Mouse (Mus musculus) MEL (cell line): ENCODE results near the gene P2rx1. TPM values are rescaled to one million over a fixed set of nuclear protein-coding genes. Genes with fewer than 3 reads are reported as not detected.

ENCODE experiments used
- DNase-seq: peaks from one replicate; pipeline ENCODE4 v3.0.0; 2011; ENCODE audit warnings: low read depth, low spot score
- H3K27ac ChIP-seq: 2 replicates; pipeline ENCODE4 v1.5.1; 2012; ENCODE audit warnings: low read depth, mild to moderate bottlenecking, control low read depth, low read length, moderate library complexity; ENCODE audit not compliant: control insufficient read depth
- H3K27me3 ChIP-seq, 2 experiments: fragments of 150-350 bp in 1 of 2; sonication (generic) in 1 of 2; 2 replicates each; pipeline ENCODE4 v1.6.1; 2012; ENCODE audit warnings: low read length in 2 of 2, mild to moderate bottlenecking in 2 of 2, improper control_type of control experiment in 1 of 2, moderate library complexity in 1 of 2; ENCODE audit not compliant: insufficient read depth in 2 of 2, control insufficient read depth in 1 of 2
- H3K36me3 ChIP-seq, 2 experiments: 2 replicates each; pipeline ENCODE4 v1.6.1; 2012 to 2014; ENCODE audit warnings: low read length in 2 of 2, improper control_type of control experiment in 1 of 2, inconsistent platforms in 1 of 2, mild to moderate bottlenecking in 1 of 2; ENCODE audit not compliant: insufficient read depth in 2 of 2, control insufficient read depth in 1 of 2
- H3K4me1 ChIP-seq, 2 experiments: fragments of 150-350 bp in 1 of 2; sonication (generic) in 1 of 2; 2 replicates each; pipeline ENCODE4 v1.6.1; 2012; ENCODE audit warnings: low read length in 2 of 2, improper control_type of control experiment in 1 of 2, mild to moderate bottlenecking in 1 of 2; ENCODE audit not compliant: insufficient read depth in 2 of 2, control insufficient read depth in 1 of 2
- H3K4me3 ChIP-seq, 2 experiments: fragments of 150-350 bp in 1 of 2; sonication (generic) in 1 of 2; 2 replicates each; pipeline ENCODE4 v1.5.1; 2012; ENCODE audit warnings: low read depth in 2 of 2, low read length in 2 of 2, mild to moderate bottlenecking in 2 of 2, moderate library complexity in 2 of 2, control low read depth in 1 of 2, improper control_type of control experiment in 1 of 2; ENCODE audit not compliant: control insufficient read depth in 1 of 2, insufficient read depth in 1 of 2
- H3K79me2 ChIP-seq: 2 replicates; pipeline ENCODE4 v1.6.1; 2012; ENCODE audit warnings: mild to moderate bottlenecking, low read length, moderate library complexity; ENCODE audit not compliant: control insufficient read depth, poor library complexity, insufficient read depth
- H3K9ac ChIP-seq: 2 replicates; pipeline ENCODE4 v1.6.1; 2012; ENCODE audit warnings: low read depth, mild to moderate bottlenecking, control low read depth, low read length, moderate library complexity; ENCODE audit not compliant: control insufficient read depth, poor library complexity, severe bottlenecking
- H3K9me3 ChIP-seq: fragments of 150-350 bp; sonication (generic); replicated peaks from 2 replicates; pipeline ENCODE4 v1.6.1; 2012; ENCODE audit warnings: mild to moderate bottlenecking, low read length, improper control_type of control experiment, moderate library complexity; ENCODE audit not compliant: insufficient read depth
- BHLHE40 ChIP-seq: IDR thresholded peaks from 2 replicates; pipeline ENCODE4 v1.6.1; 2012; ENCODE audit warnings: low read depth, mild to moderate bottlenecking, inconsistent platforms, low read length, improper control_type of control experiment, borderline replicate concordance
- CTCF ChIP-seq, 3 experiments: IDR thresholded peaks in 2 of 3; conservative IDR thresholded peaks in 1 of 3; 2 replicates each; pipeline ENCODE4 v1.5.1; 2011 to 2012; ENCODE audit warnings: low read length in 3 of 3, low read depth in 2 of 3, mild to moderate bottlenecking in 2 of 3, improper control_type of control experiment in 1 of 3, inconsistent platforms in 1 of 3, mixed read lengths in 1 of 3, moderate library complexity in 1 of 3; ENCODE audit not compliant: control insufficient read depth in 1 of 3, insufficient read depth in 1 of 3, poor library complexity in 1 of 3, severe bottlenecking in 1 of 3
- E2F4 ChIP-seq: IDR thresholded peaks from 2 replicates; pipeline ENCODE4 v1.6.1; 2011; ENCODE audit warnings: low read depth, low read length, improper control_type of control experiment, borderline replicate concordance
- ELF1 ChIP-seq: IDR thresholded peaks from 2 replicates; pipeline ENCODE4 v1.6.1; 2014; ENCODE audit warnings: low read depth, mild to moderate bottlenecking, inconsistent platforms, low read length, improper control_type of control experiment, moderate library complexity
- EP300 ChIP-seq, 2 experiments: IDR thresholded peaks; 2 replicates each; pipeline ENCODE4 v1.6.1; 2011; ENCODE audit warnings: improper control_type of control experiment in 2 of 2, low read length in 2 of 2, low read depth in 1 of 2, mild to moderate bottlenecking in 1 of 2
- ETS1 ChIP-seq: IDR thresholded peaks from 2 replicates; pipeline ENCODE4 v1.6.1; 2012; ENCODE audit warnings: low read depth, mild to moderate bottlenecking, inconsistent platforms, low read length, improper control_type of control experiment, moderate library complexity
- GABPA ChIP-seq: IDR thresholded peaks from 2 replicates; pipeline ENCODE4 v1.6.1; 2012; ENCODE audit warnings: low read depth, mild to moderate bottlenecking, inconsistent platforms, low read length, improper control_type of control experiment, moderate library complexity
- GATA1 ChIP-seq: IDR thresholded peaks from 2 replicates; pipeline ENCODE4 v1.6.1; 2011; ENCODE audit warnings: low read depth, low read length, improper control_type of control experiment
- JUND ChIP-seq: IDR thresholded peaks from 2 replicates; pipeline ENCODE4 v1.6.1; 2011; ENCODE audit warnings: low read depth, mild to moderate bottlenecking, improper control_type of control experiment, low read length
- KAT2A ChIP-seq: conservative IDR thresholded peaks from 2 replicates; pipeline ENCODE4 v1.6.1; 2012; ENCODE audit warnings: low read depth, low read length, improper control_type of control experiment, inconsistent platforms
- MAFK ChIP-seq: IDR thresholded peaks from 2 replicates; pipeline ENCODE4 v1.6.1; 2011; ENCODE audit warnings: low read depth, mild to moderate bottlenecking, low read length, improper control_type of control experiment, borderline replicate concordance
- MAX ChIP-seq: IDR thresholded peaks from 2 replicates; pipeline ENCODE4 v1.6.1; 2011; ENCODE audit warnings: low read length, improper control_type of control experiment
- MAZ ChIP-seq: IDR thresholded peaks from 2 replicates; pipeline ENCODE4 v1.6.1; 2012; ENCODE audit warnings: low read depth, mild to moderate bottlenecking, inconsistent platforms, low read length, improper control_type of control experiment
- MEF2A ChIP-seq: IDR thresholded peaks from 2 replicates; pipeline ENCODE4 v1.6.1; 2014; ENCODE audit warnings: low read depth, mild to moderate bottlenecking, inconsistent platforms, low read length, improper control_type of control experiment; ENCODE audit not compliant: poor library complexity, insufficient replicate concordance, severe bottlenecking; ENCODE audit errors: extremely low read depth
- MXI1 ChIP-seq: IDR thresholded peaks from 2 replicates; pipeline ENCODE4 v1.6.1; 2011; ENCODE audit warnings: mild to moderate bottlenecking, low read depth, low read length, improper control_type of control experiment
- MYB ChIP-seq: IDR thresholded peaks from 2 replicates; pipeline ENCODE4 v1.6.1; 2011; ENCODE audit warnings: mild to moderate bottlenecking, low read depth, low read length, improper control_type of control experiment
- MYC ChIP-seq: IDR thresholded peaks from 2 replicates; pipeline ENCODE4 v1.6.1; 2011; ENCODE audit warnings: low read depth, mild to moderate bottlenecking, low read length, improper control_type of control experiment, moderate library complexity
- NELFE ChIP-seq: IDR thresholded peaks from 2 replicates; pipeline ENCODE4 v1.6.1; 2011; ENCODE audit warnings: low read depth, low read length, improper control_type of control experiment
- NRF1 ChIP-seq: IDR thresholded peaks from 2 replicates; pipeline ENCODE4 v1.6.1; 2014; ENCODE audit warnings: low read depth, mild to moderate bottlenecking, inconsistent platforms, low read length, improper control_type of control experiment, moderate library complexity; ENCODE audit not compliant: poor library complexity, insufficient read depth, severe bottlenecking
- POLR2A ChIP-seq, 2 experiments: IDR thresholded peaks; 2 replicates each; pipeline ENCODE4 v1.6.1; 2011 to 2012; ENCODE audit warnings: low read length in 2 of 2, mild to moderate bottlenecking in 2 of 2, control low read depth in 1 of 2, improper control_type of control experiment in 1 of 2, low read depth in 1 of 2, moderate library complexity in 1 of 2; ENCODE audit not compliant: control insufficient read depth in 1 of 2, insufficient read depth in 1 of 2, poor library complexity in 1 of 2
- POLR2AphosphoS2 ChIP-seq: IDR thresholded peaks from 2 replicates; pipeline ENCODE4 v1.6.1; 2011; ENCODE audit warnings: low read length, improper control_type of control experiment
- RAD21 ChIP-seq: IDR thresholded peaks from 2 replicates; pipeline ENCODE4 v1.6.1; 2011; ENCODE audit warnings: mild to moderate bottlenecking, low read depth, low read length, improper control_type of control experiment
- RCOR1 ChIP-seq: IDR thresholded peaks from 2 replicates; pipeline ENCODE4 v1.6.1; 2012; ENCODE audit warnings: low read depth, mild to moderate bottlenecking, inconsistent platforms, low read length, improper control_type of control experiment
- SIN3A ChIP-seq: IDR thresholded peaks from 2 replicates; pipeline ENCODE4 v1.6.1; 2012; ENCODE audit warnings: low read length, improper control_type of control experiment, inconsistent platforms
- SMC3 ChIP-seq: IDR thresholded peaks from 2 replicates; pipeline ENCODE4 v1.6.1; 2011; ENCODE audit warnings: low read depth, low read length, improper control_type of control experiment
- TAL1 ChIP-seq: IDR thresholded peaks from 2 replicates; pipeline ENCODE4 v1.6.1; 2012; ENCODE audit warnings: mild to moderate bottlenecking, inconsistent platforms, low read length, moderate library complexity, mixed read lengths
- TCF12 ChIP-seq: IDR thresholded peaks from 2 replicates; pipeline ENCODE4 v1.6.1; 2014; ENCODE audit warnings: low read depth, mild to moderate bottlenecking, inconsistent platforms, low read length, improper control_type of control experiment, moderate library complexity
- UBTF ChIP-seq: IDR thresholded peaks from 2 replicates; pipeline ENCODE4 v1.6.1; 2012; ENCODE audit warnings: low read depth, mild to moderate bottlenecking, inconsistent platforms, low read length, improper control_type of control experiment, moderate library complexity, borderline replicate concordance; ENCODE audit not compliant: insufficient read depth
- USF1 ChIP-seq: IDR thresholded peaks from 2 replicates; pipeline ENCODE4 v1.6.1; 2014; ENCODE audit warnings: low read depth, mild to moderate bottlenecking, inconsistent platforms, low read length, improper control_type of control experiment, moderate library complexity
- USF2 ChIP-seq, 2 experiments: IDR thresholded peaks; 2 replicates each; pipeline ENCODE4 v1.6.1; 2011 to 2012; ENCODE audit warnings: improper control_type of control experiment in 2 of 2, low read length in 2 of 2, borderline replicate concordance in 1 of 2, inconsistent platforms in 1 of 2, low read depth in 1 of 2, mild to moderate bottlenecking in 1 of 2; ENCODE audit not compliant: insufficient read depth in 1 of 2
- ZC3H11A ChIP-seq: IDR thresholded peaks from 2 replicates; pipeline ENCODE4 v1.6.1; 2012; ENCODE audit warnings: low read depth, mild to moderate bottlenecking, inconsistent platforms, low read length, improper control_type of control experiment
- ZKSCAN1 ChIP-seq: IDR thresholded peaks from 2 replicates; pipeline ENCODE4 v1.6.1; 2012; ENCODE audit warnings: low read depth, mild to moderate bottlenecking, inconsistent platforms, low read length, improper control_type of control experiment, moderate library complexity
- ZMIZ1 ChIP-seq: IDR thresholded peaks from 2 replicates; pipeline ENCODE4 v1.6.1; 2012; ENCODE audit warnings: low read depth, mild to moderate bottlenecking, inconsistent platforms, low read length, improper control_type of control experiment, moderate library complexity
- ZNF384 ChIP-seq: IDR thresholded peaks from 2 replicates; pipeline ENCODE4 v1.6.1; 2012; ENCODE audit warnings: low read depth, mild to moderate bottlenecking, inconsistent platforms, low read length, improper control_type of control experiment
- polyA plus RNA-seq, 2 experiments: library from polyadenylated mRNA; stranded (reverse) in 1 of 2; unstranded in 1 of 2; fragments of >175 nt in 1 of 2; fragments of >200 nt in 1 of 2; gene quantifications; 2 replicates each; pipeline versions ENCODE4 v1.2.1 to v1.2.4; 2012; ENCODE audit warnings: low replicate concordance in 2 of 2, low read depth in 1 of 2; ENCODE audit not compliant: insufficient read length in 2 of 2, insufficient read depth in 1 of 2, missing spikeins in 1 of 2
- total RNA-seq: library from RNA; depleted of rRNA; stranded (reverse); fragments of 300-350 nt; gene quantifications from 2 replicates; pipeline ENCODE4 v1.2.3, GENCODE M21; 2012

P2rx1 gene
- total and polyA plus RNA-seq, 3 experiments = 3.0 to 8.1 TPM; not detected in 1

GRCm38 (mm10) chr11:72961072-72961980 is 37.6 kb upstream of the P2rx1 start, which contains the start of gene Atp2a3:
TSS of gene Atp2a3 (plus strand) at chr11:72961169.
- peak within 1 kb of the TSS; percentile 56 to 69 for H3K4me3 ChIP-seq
- peak within 1 kb of the TSS; percentile 74 for H3K27ac ChIP-seq
- peaks cover 0 to 12% of the 10 kb centered on the region in 2 experiments; a peak in 3 of 4 replicates for H3K36me3 ChIP-seq
- no peaks in the 10 kb centered on the region for H3K27me3 ChIP-seq
- no peaks in the 10 kb centered on the region for H3K9me3 ChIP-seq
- no peaks in the 10 kb centered on the region; the same call in none of the 2 replicates for H3K79me2 ChIP-seq
- peak within 1 kb of the TSS; percentile 63 for H3K9ac ChIP-seq
- peaks cover 12 to 29% of the 10 kb centered on the region in 2 experiments for H3K4me1 ChIP-seq
- peak; percentile 95 for DNase-seq
- TF ChIP-seq MYB (no peak), MYC (0 out of 2 replicates have a peak, but pooled peaks have one; percentile 41), SMC3 (no peak), ZKSCAN1 (no peak), POLR2A (IDR thresholded peaks at IDR 0.05; ENCODE audit: control insufficient read depth in 1 of 2, insufficient read depth in 1 of 2, low read depth in 1 of 2, low read length in 2 of 2, poor library complexity in 1 of 2) (peak; percentile 68 to 83), USF2 (IDR thresholded peaks at IDR 0.05; ENCODE audit: borderline replicate concordance in 1 of 2, insufficient read depth in 1 of 2, low read depth in 1 of 2, low read length in 2 of 2) (no peak), GABPA (no peak), NRF1 (no peak), POLR2AphosphoS2 (peak; percentile 51), CTCF (IDR thresholded peaks at IDR 0.05 in 2 of 3, conservative IDR thresholded peaks at IDR 0.05 in 1 of 3; ENCODE audit: control insufficient read depth in 1 of 3, insufficient read depth in 1 of 3, low read depth in 2 of 3, low read length in 3 of 3, poor library complexity in 1 of 3, severe bottlenecking in 1 of 3) (no peak), BHLHE40 (no peak), KAT2A (no peak), JUND (no peak), TCF12 (peak; percentile 48; the same call in 1 of the 2 replicates), USF1 (no peak), TAL1 (peak; percentile 59), ZMIZ1 (peak; percentile 63; the same call in 1 of the 2 replicates), MAX (peak; percentile 68; the same call in 1 of the 2 replicates), ZC3H11A (no peak), ZNF384 (no peak), UBTF (0 out of 2 replicates have a peak, but pooled peaks have one; percentile 48), RAD21 (no peak), MAFK (no peak), MAZ (peak; percentile 81; the same call in 1 of the 2 replicates), SIN3A (peak; percentile 86), NELFE (peak; percentile 63), MEF2A (no peak), GATA1 (no peak; the same call in 1 of the 2 replicates), E2F4 (no peak), ELF1 (peak; percentile 45; the same call in 1 of the 2 replicates), RCOR1 (0 out of 2 replicates have a peak, but pooled peaks have one; percentile 30), MXI1 (peak; percentile 68), EP300 (IDR thresholded peaks at IDR 0.05; ENCODE audit: low read depth in 1 of 2, low read length in 2 of 2) (peak in 1 of 2 experiments; percentile 51; a peak in 2 of 4 replicates), ETS1 (peak; percentile 87)
